Mouse (Mus musculus) CH12.LX (cell line): ENCODE measurements around the gene Mrpl22. TPM values are rescaled to one million over a fixed set of nuclear protein-coding genes. Genes with fewer than 3 reads are reported as not detected.
A peak's percentile ranks its signal among the peaks of the same experiment; 100 is the strongest.

Experiments used
- DNase-seq: peaks from one replicate; pipeline ENCODE4 v3.0.0-alpha.2; 2013; ENCODE audit errors: extremely low read depth
- H3K27ac ChIP-seq: 2 replicates; pipeline ENCODE4 v1.5.1; 2012; ENCODE audit warnings: low read depth, mild to moderate bottlenecking, control low read depth, moderate library complexity; ENCODE audit not compliant: insufficient read depth
- H3K27me3 ChIP-seq: replicated peaks from 2 replicates; pipeline ENCODE3; 2012; ENCODE audit warnings: inconsistent platforms
- H3K36me3 ChIP-seq, 2 experiments: replicated peaks in 1 of 2; 2 replicates each; pipeline versions ENCODE3 to v1.6.1; 2012; ENCODE audit warnings: inconsistent platforms in 1 of 2, low read length in 1 of 2, mild to moderate bottlenecking in 1 of 2, mixed read lengths in 1 of 2, moderate library complexity in 1 of 2; ENCODE audit not compliant: control insufficient read depth in 1 of 2, insufficient read depth in 1 of 2
- H3K4me1 ChIP-seq, 2 experiments: 2 replicates each; pipeline ENCODE4 v1.6.1; 2012; ENCODE audit warnings: inconsistent platforms in 1 of 2, moderate library complexity in 1 of 2; ENCODE audit not compliant: insufficient read depth in 2 of 2, control insufficient read depth in 1 of 2
- H3K4me2 ChIP-seq: 2 replicates; pipeline ENCODE4 v1.6.1; 2012; ENCODE audit warnings: low read depth, mild to moderate bottlenecking, control low read depth; ENCODE audit not compliant: poor library complexity, insufficient read depth, severe bottlenecking
- H3K4me3 ChIP-seq, 3 experiments: fragments of 150-350 bp in 1 of 3; sonication (generic) in 1 of 3; replicated peaks in 1 of 3; 2 replicates each; pipeline versions ENCODE3 to v1.5.1; 2011 to 2012; ENCODE audit warnings: low read depth in 2 of 3, low read length in 2 of 3, mild to moderate bottlenecking in 2 of 3, moderate library complexity in 2 of 3, control low read depth in 1 of 3, improper control_type of control experiment in 1 of 3, inconsistent platforms in 1 of 3, mixed read lengths in 1 of 3; ENCODE audit not compliant: poor library complexity in 1 of 3
- H3K79me2 ChIP-seq: replicated peaks from 2 replicates; pipeline ENCODE4 v1.6.1; 2012; ENCODE audit warnings: mild to moderate bottlenecking, moderate library complexity; ENCODE audit not compliant: control insufficient read depth, poor library complexity, insufficient read depth, severe bottlenecking; ENCODE audit errors: extremely low read depth
- H3K9ac ChIP-seq: 2 replicates; pipeline ENCODE4 v1.6.1; 2012; ENCODE audit warnings: low read depth, mild to moderate bottlenecking, control low read depth, moderate library complexity; ENCODE audit not compliant: insufficient read depth
- H3K9me3 ChIP-seq: replicated peaks from 2 replicates; pipeline ENCODE3; 2012; ENCODE audit warnings: low read length, inconsistent platforms, mixed read lengths
- BHLHE40 ChIP-seq: IDR thresholded peaks from 2 replicates; pipeline ENCODE4 v1.6.1; 2011; ENCODE audit warnings: mild to moderate bottlenecking, low read depth, low read length, improper control_type of control experiment
- CHD1 ChIP-seq: IDR thresholded peaks from 2 replicates; pipeline ENCODE4 v1.6.1; 2012; ENCODE audit warnings: low read depth, low read length, improper control_type of control experiment, inconsistent platforms
- E2F4 ChIP-seq: IDR thresholded peaks from 2 replicates; pipeline ENCODE4 v1.6.1; 2011; ENCODE audit warnings: low read depth, low read length, improper control_type of control experiment; ENCODE audit not compliant: insufficient replicate concordance
- ELF1 ChIP-seq: IDR thresholded peaks from 2 replicates; pipeline ENCODE4 v1.6.1; 2014; ENCODE audit warnings: low read depth, mild to moderate bottlenecking, inconsistent platforms, low read length, improper control_type of control experiment
- EP300 ChIP-seq: IDR thresholded peaks from 2 replicates; pipeline ENCODE4 v1.6.1; 2011; ENCODE audit warnings: low read length, improper control_type of control experiment
- ETS1 ChIP-seq: conservative IDR thresholded peaks from 2 replicates; pipeline ENCODE4 v1.6.1; 2012; ENCODE audit warnings: low read depth, mild to moderate bottlenecking, inconsistent platforms, low read length, improper control_type of control experiment, moderate library complexity
- GABPA ChIP-seq: IDR thresholded peaks from 2 replicates; pipeline ENCODE4 v1.6.1; 2012; ENCODE audit warnings: low read depth, low read length, improper control_type of control experiment, inconsistent platforms; ENCODE audit not compliant: insufficient replicate concordance
- HCFC1 ChIP-seq: IDR thresholded peaks from 2 replicates; pipeline ENCODE4 v1.6.1; 2012; ENCODE audit warnings: low read depth, mild to moderate bottlenecking, inconsistent platforms, low read length, improper control_type of control experiment
- IRF4 ChIP-seq: IDR thresholded peaks from 2 replicates; pipeline ENCODE4 v1.6.1; 2014; ENCODE audit warnings: low read depth, mild to moderate bottlenecking, inconsistent platforms, low read length, improper control_type of control experiment
- JUN ChIP-seq: IDR thresholded peaks from 2 replicates; pipeline ENCODE4 v1.6.1; 2011; ENCODE audit warnings: low read depth, mild to moderate bottlenecking, low read length, improper control_type of control experiment, moderate library complexity; ENCODE audit not compliant: insufficient read depth
- JUND ChIP-seq: conservative IDR thresholded peaks from 2 replicates; pipeline ENCODE4 v1.6.1; 2011; ENCODE audit warnings: low read depth, low read length, improper control_type of control experiment
- MAFK ChIP-seq: IDR thresholded peaks from 2 replicates; pipeline ENCODE4 v1.6.1; 2011; ENCODE audit warnings: low read length, improper control_type of control experiment; ENCODE audit not compliant: insufficient replicate concordance
- MAX ChIP-seq: IDR thresholded peaks from 2 replicates; pipeline ENCODE4 v1.6.1; 2011; ENCODE audit warnings: low read length, improper control_type of control experiment
- MAZ ChIP-seq: IDR thresholded peaks from 2 replicates; pipeline ENCODE4 v1.6.1; 2012; ENCODE audit warnings: low read depth, mild to moderate bottlenecking, inconsistent platforms, low read length, improper control_type of control experiment, moderate library complexity
- MEF2A ChIP-seq: IDR thresholded peaks from 2 replicates; pipeline ENCODE4 v1.6.1; 2014; ENCODE audit warnings: low read depth, mild to moderate bottlenecking, inconsistent platforms, low read length, improper control_type of control experiment, borderline replicate concordance
- MXI1 ChIP-seq: IDR thresholded peaks from 2 replicates; pipeline ENCODE4 v1.6.1; 2011; ENCODE audit warnings: mild to moderate bottlenecking, low read depth, low read length, improper control_type of control experiment
- MYC ChIP-seq: IDR thresholded peaks from 2 replicates; pipeline ENCODE4 v1.6.1; 2011; ENCODE audit warnings: low read depth, mild to moderate bottlenecking, improper control_type of control experiment, low read length
- NELFE ChIP-seq: IDR thresholded peaks from 2 replicates; pipeline ENCODE4 v1.6.1; 2011; ENCODE audit warnings: low read depth, low read length, improper control_type of control experiment
- NRF1 ChIP-seq: IDR thresholded peaks from 2 replicates; pipeline ENCODE4 v1.6.1; 2014; ENCODE audit warnings: low read depth, mild to moderate bottlenecking, inconsistent platforms, low read length, improper control_type of control experiment, moderate library complexity
- PAX5 ChIP-seq: IDR thresholded peaks from 2 replicates; pipeline ENCODE4 v1.6.1; 2012; ENCODE audit warnings: low read length, inconsistent platforms, mixed read lengths
- POLR2AphosphoS2 ChIP-seq: IDR thresholded peaks from 2 replicates; pipeline ENCODE4 v1.6.1; 2011; ENCODE audit warnings: low read depth, low read length, improper control_type of control experiment
- RAD21 ChIP-seq: IDR thresholded peaks from 2 replicates; pipeline ENCODE4 v1.6.1; 2011; ENCODE audit warnings: low read depth, mild to moderate bottlenecking, low read length, improper control_type of control experiment, moderate library complexity
- RCOR1 ChIP-seq: conservative IDR thresholded peaks from 2 replicates; pipeline ENCODE4 v1.6.1; 2012; ENCODE audit warnings: low read depth, mild to moderate bottlenecking, inconsistent platforms, low read length, improper control_type of control experiment
- SIN3A ChIP-seq: IDR thresholded peaks from 2 replicates; pipeline ENCODE4 v1.6.1; 2012; ENCODE audit warnings: low read length, improper control_type of control experiment, inconsistent platforms
- SMC3 ChIP-seq: IDR thresholded peaks from 2 replicates; pipeline ENCODE4 v1.6.1; 2011; ENCODE audit warnings: low read depth, low read length, improper control_type of control experiment
- TCF12 ChIP-seq: IDR thresholded peaks from 2 replicates; pipeline ENCODE4 v1.6.1; 2014; ENCODE audit warnings: low read depth, mild to moderate bottlenecking, inconsistent platforms, low read length, improper control_type of control experiment
- UBTF ChIP-seq: IDR thresholded peaks from 2 replicates; pipeline ENCODE4 v1.6.1; 2012; ENCODE audit warnings: low read depth, mild to moderate bottlenecking, inconsistent platforms, low read length, improper control_type of control experiment, moderate library complexity
- USF1 ChIP-seq: IDR thresholded peaks from 2 replicates; pipeline ENCODE4 v1.6.1; 2014; ENCODE audit warnings: low read depth, mild to moderate bottlenecking, inconsistent platforms, low read length, improper control_type of control experiment
- USF2 ChIP-seq: conservative IDR thresholded peaks from 2 replicates; pipeline ENCODE4 v1.6.1; 2011; ENCODE audit warnings: low read depth, low read length, improper control_type of control experiment
- ZKSCAN1 ChIP-seq: IDR thresholded peaks from 2 replicates; pipeline ENCODE4 v1.6.1; 2012; ENCODE audit warnings: low read depth, inconsistent platforms, low read length, improper control_type of control experiment, borderline replicate concordance
- ZMIZ1 ChIP-seq: IDR thresholded peaks from 2 replicates; pipeline ENCODE4 v1.6.1; 2012; ENCODE audit warnings: low read depth, mild to moderate bottlenecking, inconsistent platforms, low read length, improper control_type of control experiment
- dilution Hi-C: fragments of 300-500 bp; cut with MboI; formaldehyde crosslinking; loops from 2 replicates; pipeline ENCODE4 v1.14.3; 2020; ENCODE audit warnings: low sequenced_read_pairs; ENCODE audit not compliant: extremely low pct_unique_long_range_greater_than_20kb, extremely low pct_ligation_motif_present
- in situ Hi-C: fragments of 300-500 bp; cut with MboI; formaldehyde crosslinking; loops from 3 replicates; pipeline ENCODE4 v1.14.3; 2019; ENCODE audit warnings: low sequenced_read_pairs, low pct_ligation_motif_present, low pct_unique_long_range_greater_than_20kb, mixed read lengths
- polyA plus RNA-seq: library from polyadenylated mRNA; unstranded; fragments of >175 nt; gene quantifications from 2 replicates; pipeline ENCODE4 v1.2.1, GENCODE M21; 2012; ENCODE audit warnings: low read depth; ENCODE audit not compliant: insufficient read length
- total RNA-seq, 2 experiments: library from RNA; depleted of rRNA; stranded (reverse); fragments of 300-350 nt in 1 of 2; fragments of >200 nt in 1 of 2; gene quantifications; 2 replicates each; pipeline ENCODE4 v1.2.3; 2012 to 2014

Gene Mrpl22
- total and polyA plus RNA-seq, 3 experiments = 89.1 to 133 (median 115) TPM

DNA sequence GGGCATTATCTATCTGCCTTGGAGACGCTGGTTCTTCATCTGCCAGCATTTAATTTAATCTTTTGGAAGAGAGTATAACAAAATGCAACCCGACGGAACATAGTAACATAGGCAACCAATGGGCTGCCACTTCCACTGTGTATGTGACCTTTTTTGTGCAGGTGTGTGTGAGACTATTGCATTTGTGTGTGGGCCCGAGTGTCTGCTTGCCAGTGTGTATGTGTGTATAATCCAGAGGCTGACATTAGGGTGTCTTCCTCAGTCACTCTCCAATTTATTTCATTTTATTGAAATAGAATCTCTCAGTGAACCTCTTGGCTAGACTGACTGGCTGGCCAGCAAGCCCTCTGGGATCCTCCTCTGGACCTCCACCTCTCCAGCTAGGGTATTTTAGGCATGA lies 28.8 kb downstream of the Mrpl22 start:
- dilution Hi-C loops = no loop called here
- Histone ChIP-seq H3K4me3 (peak overlapping the region; percentile 67 to 95 (median 86)), H3K79me2 (peaks cover 39% of the 10 kb centered on the region), H3K4me2 (peak overlapping the region; percentile 85), H3K27me3 (no peaks in the 10 kb centered on the region), H3K9ac (peak overlapping the region; percentile 85), H3K27ac (peak overlapping the region; percentile 51; the same call in 1 of the 2 replicates), H3K36me3 (peaks cover 13 to 29% of the 10 kb centered on the region in 2 experiments), H3K4me1 (peaks cover 9 to 32% of the 10 kb centered on the region in 2 experiments), H3K9me3 (no peaks in the 10 kb centered on the region)
- no peak for TF ChIP-seq MAFK
- peak; percentile 16; the same call in 1 of the 2 replicates for TF ChIP-seq TCF12
- no peak for DNase-seq
- in situ Hi-C loops = no loop called here

DNA sequence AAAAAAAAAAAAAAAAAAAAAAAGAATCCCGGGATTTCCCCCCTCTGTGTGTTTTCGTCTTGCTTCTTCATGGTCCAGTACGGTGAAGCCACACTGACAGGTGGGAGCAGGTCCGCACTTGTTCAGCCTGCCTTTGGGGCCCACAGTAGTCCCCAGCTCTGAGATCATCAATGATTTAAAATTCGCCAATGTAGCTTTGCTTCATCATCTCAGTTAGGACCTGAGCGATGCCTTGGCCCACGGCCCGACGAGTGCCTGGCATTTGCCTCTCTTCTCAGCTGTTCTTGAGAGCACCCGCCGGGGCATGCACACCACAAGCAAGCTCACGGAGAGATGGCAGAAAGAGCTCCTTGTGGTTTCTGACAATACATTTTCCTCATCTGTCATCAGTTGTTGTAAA lies 29.6 kb downstream of the Mrpl22 start:
- H3K79me2 ChIP-seq = peaks cover 41% of the 10 kb centered on the region
- peak overlapping the region; percentile 81 for H3K27ac ChIP-seq
- H3K27me3 ChIP-seq = no peaks in the 10 kb centered on the region
- no peaks in the 10 kb centered on the region for H3K9me3 ChIP-seq
- peak; percentile 86 for DNase-seq
- peak overlapping the region; percentile 85 for H3K9ac ChIP-seq
- dilution Hi-C loops (no loop called here), in situ Hi-C loops (no loop called here)
- peak overlapping the region; percentile 55 to 95 (median 63) for H3K4me3 ChIP-seq
- peaks cover 20 to 36% of the 10 kb centered on the region in 2 experiments for H3K36me3 ChIP-seq
- H3K4me2 ChIP-seq = peak overlapping the region; percentile 85
- peaks cover 9 to 23% of the 10 kb centered on the region in 2 experiments for H3K4me1 ChIP-seq
- TF ChIP-seq NELFE = peak; percentile 81
- peak; percentile 88 for TF ChIP-seq IRF4
- TF ChIP-seq GABPA = no peak
- TF ChIP-seq MEF2A = peak; percentile 89
- peak; percentile 93 for TF ChIP-seq ETS1
- no peak for TF ChIP-seq MAX
- peak; percentile 82; the same call in 1 of the 2 replicates for TF ChIP-seq TCF12
- TF ChIP-seq RCOR1 = peak; percentile 79
- TF ChIP-seq MXI1 = peak; percentile 76; the same call in 1 of the 2 replicates
- peak; percentile 99 for TF ChIP-seq CHD1
- no peak for TF ChIP-seq E2F4
- TF ChIP-seq ELF1 = peak; percentile 48; the same call in 1 of the 2 replicates
- TF ChIP-seq SIN3A = peak; percentile 92
- TF ChIP-seq RAD21 = no peak; the same call in 1 of the 2 replicates
- peak; percentile 76 for TF ChIP-seq BHLHE40
- no peak for TF ChIP-seq UBTF
- no peak for TF ChIP-seq USF1
- TF ChIP-seq PAX5 = no peak
- peak; percentile 84; the same call in 1 of the 2 replicates for TF ChIP-seq MAZ
- peak; percentile 32 for TF ChIP-seq NRF1
- TF ChIP-seq EP300 = peak; percentile 75
- TF ChIP-seq JUN = peak; percentile 67; the same call in 1 of the 2 replicates
- TF ChIP-seq ZMIZ1 = peak; percentile 86; the same call in 1 of the 2 replicates
- peak; percentile 6; the same call in 1 of the 2 replicates for TF ChIP-seq SMC3
- TF ChIP-seq MYC = peak; percentile 22; the same call in 1 of the 2 replicates
- no peak for TF ChIP-seq ZKSCAN1
- no peak for TF ChIP-seq USF2
- TF ChIP-seq POLR2AphosphoS2 = peak; percentile 58; the same call in 1 of the 2 replicates
- 0 out of 2 replicates have a peak, but pooled peaks have one; percentile 22 for TF ChIP-seq JUND
- TF ChIP-seq HCFC1 = peak; percentile 36; the same call in 1 of the 2 replicates
- TF ChIP-seq MAFK = no peak
